Mouse (Mus musculus) Patski (cell line): Measurements from ENCODE around the gene Tspan8. TPM values are rescaled to one million over a fixed set of nuclear protein-coding genes. Genes with fewer than 3 reads are reported as not detected.

ENCODE experiments used
- ATAC-seq: fragments of 100-300 bp; one replicate; pipeline ENCODE4 v1.8.0; 2021
- CTCF ChIA-PET: fragments of 350-600 bp; sonication (Branson Sonifier 250); formaldehyde crosslinking; loops from one replicate; lab custom pipeline; 2022; ENCODE audit warnings: inconsistent platforms; lab: Charles Lee
- POLR2A ChIA-PET: fragments of 350-600 bp; sonication (Branson Sonifier 250); formaldehyde crosslinking; loops from one replicate; lab custom pipeline; 2022; ENCODE audit warnings: antibody characterized with exemption, inconsistent platforms; lab: Charles Lee
- DNase-seq: peaks from one replicate; pipeline ENCODE4 v3.0.0-alpha.2; 2011; ENCODE audit warnings: low read depth, low spot score
- H3K27me3 ChIP-seq: fragments of 371-371 bp; one replicate; pipeline ENCODE4 v1.5.1; 2021
- CTCF ChIP-seq: fragments of 100-300 bp; IDR thresholded peaks from one replicate; pipeline ENCODE4 v1.5.1; 2021
- in situ Hi-C: fragments of 300-500 bp; cut with MboI; formaldehyde crosslinking; loops from 3 replicates; pipeline ENCODE4 v1.11.1; 2018; ENCODE audit warnings: low pct_unique_long_range_greater_than_20kb, mixed read lengths
- polyA plus RNA-seq: library from polyadenylated mRNA; unstranded; gene quantifications from one replicate; pipeline ENCODE4 v1.2.3, GENCODE M21; 2021

The Tspan8 gene
- 0.67 TPM for polyA plus RNA-seq

DNA sequence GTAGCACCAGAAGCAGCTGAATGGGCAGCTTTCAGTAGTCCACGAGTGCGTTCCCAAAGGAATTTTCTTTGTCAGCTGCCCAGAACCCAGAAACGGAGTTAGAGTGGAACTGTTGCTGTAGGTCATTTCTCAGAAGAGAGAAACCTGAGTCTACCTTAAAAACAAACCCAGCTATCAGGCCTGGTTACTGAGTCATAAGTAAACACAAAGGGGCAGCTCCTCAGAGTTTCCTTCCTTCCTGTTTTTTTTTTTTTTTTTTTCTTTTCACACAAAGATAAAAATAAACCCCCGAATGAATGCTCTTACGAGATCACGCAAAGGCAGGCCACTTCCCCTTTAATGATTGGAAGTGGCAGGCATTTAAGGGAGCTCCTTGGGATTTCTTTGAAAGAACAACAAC lies at the start of gene Tspan8:
Gene Tspan8, plus strand, starts transcription at position 322 of the 400 bp plus-strand sequence.
- POLR2A ChIA-PET, result interaction anchor here (0.6 kb wide), 2 partner anchors 189 to 358 kb away, joined by 3 to 4 read pairs; no protein-coding TSS in a partner anchor
- in situ Hi-C loops, result no loop called here
- H3K27me3 ChIP-seq, result no peaks in the 10 kb centered on the region
- ATAC-seq, result no peak
- no peak for TF ChIP-seq CTCF
- CTCF ChIA-PET, result no interaction called here
- DNase-seq, result no peak

GRCm38 (mm10) chr10:115770032-115770431 lies 46.6 kb upstream of the Tspan8 start:
- no peaks in the 10 kb centered on the region for H3K27me3 ChIP-seq
- no peak for ATAC-seq
- no peak for DNase-seq
- ChIA-PET CTCF (no interaction called here), POLR2A (no interaction called here)
- TF ChIP-seq CTCF, result no peak
- in situ Hi-C loops, result no loop called here

DNA sequence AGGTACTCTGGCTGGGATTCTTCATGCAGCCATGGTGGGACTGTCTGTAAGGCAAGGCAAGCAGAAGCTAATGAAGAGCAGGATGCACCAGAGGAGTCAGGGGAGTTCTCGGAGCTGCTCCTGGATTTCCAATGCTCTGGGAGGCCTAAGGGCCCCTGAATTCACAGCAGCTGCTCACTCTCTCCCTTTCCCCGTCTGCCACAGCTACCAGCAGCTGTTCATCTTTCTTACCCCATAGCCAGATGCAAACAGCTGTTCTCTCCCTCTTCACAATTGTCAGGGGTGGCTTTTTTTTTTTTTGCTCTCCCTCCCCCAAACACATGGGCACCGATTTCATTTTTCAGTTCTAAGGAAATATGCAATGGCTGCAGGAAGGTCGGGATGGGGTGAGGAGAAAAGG lies 42.2 kb upstream of the Tspan8 start:
- CTCF ChIA-PET, result no interaction called here
- DNase-seq, result no peak

GRCm38 (mm10) chr10:115775945-115776905 lies 40.4 kb upstream of the Tspan8 start:
- in situ Hi-C loops, result no loop called here
- H3K27me3 ChIP-seq, result no peaks in the 10 kb centered on the region
- ATAC-seq (no peak), DNase-seq (no peak)
- CTCF ChIA-PET, result interaction anchor here (0.9 to 1.0 kb wide), 2 partner anchors 10 kb away, joined by 3 to 4 read pairs; no protein-coding TSS in a partner anchor
- TF ChIP-seq CTCF, result no peak
- POLR2A ChIA-PET, result interaction anchor here (0.7 kb wide), 3 partner anchors 69 to 155 kb away, joined by 3 to 8 read pairs (median 3); no protein-coding TSS in a partner anchor

More for the DNA sequence above, 42.2 kb upstream of the Tspan8 start:
- POLR2A ChIA-PET, result interaction anchor here (0.7 kb wide), 1 partner anchor 16 kb away, joined by 3 read pairs; no protein-coding TSS in a partner anchor
- in situ Hi-C loops, result no loop called here
- no peak for TF ChIP-seq CTCF
- ATAC-seq, result no peak
- H3K27me3 ChIP-seq, result no peaks in the 10 kb centered on the region

DNA sequence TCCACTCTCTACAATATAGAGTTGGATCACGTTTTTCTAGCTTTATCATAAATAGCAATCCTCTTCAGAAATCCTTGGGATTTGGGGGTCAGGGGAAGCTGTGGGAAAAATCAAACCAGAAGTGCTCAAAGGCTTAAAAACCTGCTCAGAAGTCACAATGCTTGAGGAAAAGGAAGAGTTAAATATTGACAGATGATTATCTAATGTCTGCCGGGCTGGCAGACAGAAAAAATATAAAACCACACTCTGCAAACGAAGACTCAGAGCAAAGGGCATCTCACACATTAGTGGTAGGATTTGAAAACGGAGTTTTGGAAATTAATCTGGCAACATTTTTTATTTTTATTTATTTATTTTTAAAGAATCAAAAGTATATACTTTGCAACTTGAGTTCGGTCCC lies 39.3 kb upstream of the Tspan8 start:
- CTCF ChIA-PET, result interaction anchor here (0.9 to 1.1 kb wide), 3 partner anchors 11 to 38 kb away, joined by 3 read pairs; no protein-coding TSS in a partner anchor
- TF ChIP-seq CTCF, result no peak
- in situ Hi-C loops, result no loop called here
- no peaks in the 10 kb centered on the region for H3K27me3 ChIP-seq
- ATAC-seq (no peak), DNase-seq (no peak)
- POLR2A ChIA-PET, result interaction anchor here (0.7 kb wide), 1 partner anchor 539 kb away, joined by 3 read pairs; no protein-coding TSS in a partner anchor

- in situ Hi-C loops, result no loop called here
- ATAC-seq, result no peak
- ChIA-PET POLR2A (no interaction called here), CTCF (interaction anchor here (0.9 to 1.3 kb wide), 4 partner anchors 12 to 65 kb away, joined by 3 read pairs; no protein-coding TSS in a partner anchor)
- DNase-seq, result no peak
- H3K27me3 ChIP-seq, result no peaks in the 10 kb centered on the region
- TF ChIP-seq CTCF, result peak; percentile 67
Observed at GRCm38 (mm10) chr10:115778624-115779023, 38.0 kb upstream of the Tspan8 start.

- ChIA-PET CTCF (no interaction called here), POLR2A (no interaction called here)
- no peak for TF ChIP-seq CTCF
- no peaks in the 10 kb centered on the region for H3K27me3 ChIP-seq
- in situ Hi-C loops, result no loop called here
- DNase-seq (no peak), ATAC-seq (peak; percentile 35)
Observed at GRCm38 (mm10) chr10:115780239-115781016, 36.2 kb upstream of the Tspan8 start.

GRCm38 (mm10) chr10:115783232-115783631 lies 33.4 kb upstream of the Tspan8 start:
- in situ Hi-C loops, result no loop called here
- no peaks in the 10 kb centered on the region for H3K27me3 ChIP-seq
- ATAC-seq, result no peak
- ChIA-PET POLR2A (no interaction called here), CTCF (no interaction called here)
- DNase-seq, result no peak
- TF ChIP-seq CTCF, result no peak

DNA sequence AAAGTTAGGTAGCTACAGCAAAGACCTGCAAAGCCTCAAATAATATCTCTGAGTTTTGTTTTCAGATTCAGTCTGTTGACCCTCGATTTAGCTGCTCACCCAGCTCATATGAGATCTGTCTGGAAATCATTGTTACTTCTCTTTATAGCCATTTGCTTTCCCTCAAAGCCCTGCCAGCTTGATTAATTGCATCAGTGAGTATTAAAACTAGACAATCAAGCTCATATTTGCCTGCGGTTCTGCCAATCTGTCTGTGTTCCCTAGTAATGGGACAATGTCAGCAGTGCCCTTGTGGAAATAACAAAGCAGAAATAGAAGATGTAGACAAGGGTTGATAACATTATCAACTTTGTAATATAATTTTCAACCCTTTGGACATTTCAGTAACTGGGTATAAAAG lies 25.8 kb upstream of the Tspan8 start:
- no peaks in the 10 kb centered on the region for H3K27me3 ChIP-seq
- DNase-seq (no peak), ATAC-seq (no peak)
- CTCF ChIA-PET, result no interaction called here
- no peak for TF ChIP-seq CTCF
- in situ Hi-C loops, result no loop called here
- POLR2A ChIA-PET, result no interaction called here

- ChIA-PET POLR2A (no interaction called here), CTCF (interaction anchor here (1.0 kb wide), 1 partner anchor 35 kb away, joined by 3 read pairs; no protein-coding TSS in a partner anchor)
- no peaks in the 10 kb centered on the region for H3K27me3 ChIP-seq
- TF ChIP-seq CTCF, result no peak
- DNase-seq (no peak), ATAC-seq (no peak)
- in situ Hi-C loops, result no loop called here
Observed at GRCm38 (mm10) chr10:115796072-115796788, 20.4 kb upstream of the Tspan8 start.
